Mouse (Mus musculus) heart, postnatal 0 days (tissue): ENCODE measurements around the gene 1110059E24Rik. TPM values are rescaled to one million over a fixed set of nuclear protein-coding genes. Genes with fewer than 3 reads are reported as not detected.
A peak's percentile ranks its signal among the peaks of the same experiment; 100 is the strongest.

ENCODE experiments used
- ATAC-seq: fragments of 200-750 bp; cut with Nextera tagmentation; 2 replicates; pipeline ENCODE4 v1.8.0; 2017; ENCODE audit warnings: low read depth, moderate number of reproducible peaks, moderate library complexity; ENCODE audit not compliant: insufficient read depth
- DNase-seq: peaks from one replicate; pipeline ENCODE4 v3.0.0-alpha.2; 2016; ENCODE audit warnings: low spot score
- H3K27ac ChIP-seq: fragments of 300-500 bp; sonication (generic); 2 replicates; pipeline ENCODE4 v1.5.1; 2014; ENCODE audit warnings: low read depth, mild to moderate bottlenecking
- H3K27me3 ChIP-seq: fragments of 300-500 bp; sonication (generic); 2 replicates; pipeline ENCODE4 v1.6.1; 2014; ENCODE audit warnings: low read length, mixed read lengths; ENCODE audit not compliant: control insufficient read depth, insufficient read depth
- H3K36me3 ChIP-seq: fragments of 300-500 bp; sonication (generic); replicated peaks from 2 replicates; pipeline ENCODE4 v1.6.1; 2014; ENCODE audit warnings: low read length, mixed read lengths; ENCODE audit not compliant: control insufficient read depth, insufficient read depth
- H3K4me1 ChIP-seq: fragments of 300-500 bp; sonication (generic); 2 replicates; pipeline ENCODE4 v1.6.1; 2014; ENCODE audit warnings: antibody characterized with exemption; ENCODE audit not compliant: control insufficient read depth, insufficient read depth
- H3K4me2 ChIP-seq: fragments of 300-500 bp; sonication (generic); 2 replicates; pipeline ENCODE4 v1.6.1; 2014; ENCODE audit warnings: low read depth, mild to moderate bottlenecking, low read length, moderate library complexity
- H3K4me3 ChIP-seq: fragments of 300-500 bp; sonication (generic); 2 replicates; pipeline ENCODE4 v1.5.1; 2014; ENCODE audit warnings: low read depth, low read length
- H3K9ac ChIP-seq: fragments of 300-500 bp; sonication (generic); replicated peaks from 2 replicates; pipeline ENCODE4 v1.6.1; 2014; ENCODE audit warnings: low read depth, low read length, mixed read lengths
- H3K9me3 ChIP-seq: fragments of 300-500 bp; sonication (generic); replicated peaks from 2 replicates; pipeline ENCODE4 v1.6.1; 2016; ENCODE audit warnings: low read length; ENCODE audit not compliant: control insufficient read depth
- CTCF ChIP-seq: IDR thresholded peaks from 2 replicates; pipeline ENCODE4 v1.5.1; 2016; ENCODE audit warnings: antibody characterized with exemption, control low read depth, low read depth
- EP300 ChIP-seq: IDR thresholded peaks from 2 replicates; pipeline ENCODE4 v1.6.1; 2016; ENCODE audit warnings: antibody characterized with exemption, low read depth
- whole genome bisulfite sequencing: fragments of 180-500 bp; shearing (Covaris S2); extraction: QIAGEN DNeasy Blood & Tissue Kit; methylation state at CpG from one replicate; pipeline ENCODE4 v1.1.7; 2014; 5-methylcytosine and 5-hydroxymethylcytosine counted together
- polyA plus RNA-seq: library from polyadenylated mRNA; unstranded; fragments of >200 nt; fragmentation: Nextera tagmentation; extraction: Ambion mirVana; gene quantifications from 2 replicates; pipeline ENCODE4 v1.2.1, GENCODE M21; 2015
- total RNA-seq: library from RNA; depleted of rRNA; stranded (reverse); fragments of >200 nt; gene quantifications from 2 replicates; pipeline ENCODE4 v1.2.3, GENCODE M21; 2014; ENCODE audit warnings: low replicate concordance

The 1110059E24Rik gene
- total and polyA plus RNA-seq, 2 experiments from 2014 or later: 29.0 to 33.3 TPM

DNA sequence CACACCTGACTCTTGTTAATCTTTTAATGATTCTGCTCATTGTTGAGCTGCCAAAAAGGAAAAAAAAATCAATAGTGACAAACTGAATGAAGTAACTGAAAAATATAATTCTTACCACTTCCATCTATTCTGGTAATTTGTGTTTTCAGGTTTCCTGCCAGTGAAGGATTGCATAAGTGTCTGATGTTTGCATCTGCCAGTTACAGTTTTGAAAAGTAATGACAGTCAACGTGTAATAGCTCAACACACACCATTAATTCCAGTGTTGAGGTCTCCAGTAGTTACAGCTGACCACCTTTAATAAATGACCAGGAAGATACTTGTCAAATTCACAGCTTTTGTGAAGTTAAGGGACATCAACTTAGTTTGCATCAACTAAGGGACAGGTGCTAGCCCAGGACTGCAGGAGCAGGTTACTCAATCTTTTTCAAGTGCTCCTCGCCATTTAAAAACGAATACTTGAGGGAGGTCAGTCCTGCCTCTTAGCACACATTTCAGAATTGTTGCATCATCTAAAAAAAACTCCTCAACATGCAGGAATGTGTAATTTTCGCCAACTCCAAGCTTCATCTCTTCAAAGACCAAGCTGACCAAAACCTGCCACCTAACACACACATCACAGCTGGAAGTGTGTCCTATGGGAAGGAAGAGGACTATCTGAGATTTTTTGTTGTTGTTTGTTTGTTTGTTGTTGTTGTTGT, 11.1 kb upstream of the 1110059E24Rik start:
- no peaks in the 10 kb centered on the region; the same call in 1 of the 2 replicates for H3K36me3 ChIP-seq
- ATAC-seq (no peak), DNase-seq (no peak)
- H3K4me2 ChIP-seq: no peak overlapping the region
- TF ChIP-seq EP300 (no peak), CTCF (no peak)
- no peak overlapping the region for H3K9ac ChIP-seq
- no peak overlapping the region for H3K27ac ChIP-seq
- WGBS: 74% methylated on average over 4 of the region's 4 CpGs
- no peaks in the 10 kb centered on the region for H3K27me3 ChIP-seq
- no peaks in the 10 kb centered on the region for H3K4me1 ChIP-seq
- no peaks in the 10 kb centered on the region for H3K9me3 ChIP-seq
- H3K4me3 ChIP-seq: no peak overlapping the region

DNA sequence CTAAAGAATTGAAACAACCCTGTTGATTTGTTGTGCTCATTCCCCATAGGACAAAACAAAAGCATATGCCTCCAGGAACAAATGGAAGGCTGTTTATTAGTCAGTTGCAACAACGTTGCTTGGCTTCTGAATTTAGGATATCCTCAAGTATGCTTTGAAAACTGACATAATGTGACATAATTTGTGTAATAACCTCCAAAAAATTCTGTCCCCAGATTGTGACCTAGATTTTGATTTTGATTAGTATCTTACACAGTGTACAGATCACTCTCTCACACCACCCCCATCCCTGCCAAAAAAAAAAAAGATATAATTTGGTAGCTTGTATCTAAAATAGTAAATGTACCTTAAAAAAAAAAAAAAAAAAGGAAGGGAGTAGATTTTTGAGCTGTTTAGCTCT, 8.0 kb upstream of the 1110059E24Rik start:
- ATAC-seq (no peak), DNase-seq (no peak)
- Histone ChIP-seq H3K9me3 (no peaks in the 10 kb centered on the region), H3K9ac (no peak overlapping the region), H3K36me3 (no peaks in the 10 kb centered on the region; the same call in 1 of the 2 replicates), H3K4me3 (no peak overlapping the region), H3K4me2 (no peak overlapping the region), H3K27me3 (no peaks in the 10 kb centered on the region), H3K27ac (no peak overlapping the region), H3K4me1 (no peaks in the 10 kb centered on the region)
- 81% methylated on average over 1 of the region's 1 CpGs for WGBS
- TF ChIP-seq CTCF (no peak), EP300 (no peak)

DNA sequence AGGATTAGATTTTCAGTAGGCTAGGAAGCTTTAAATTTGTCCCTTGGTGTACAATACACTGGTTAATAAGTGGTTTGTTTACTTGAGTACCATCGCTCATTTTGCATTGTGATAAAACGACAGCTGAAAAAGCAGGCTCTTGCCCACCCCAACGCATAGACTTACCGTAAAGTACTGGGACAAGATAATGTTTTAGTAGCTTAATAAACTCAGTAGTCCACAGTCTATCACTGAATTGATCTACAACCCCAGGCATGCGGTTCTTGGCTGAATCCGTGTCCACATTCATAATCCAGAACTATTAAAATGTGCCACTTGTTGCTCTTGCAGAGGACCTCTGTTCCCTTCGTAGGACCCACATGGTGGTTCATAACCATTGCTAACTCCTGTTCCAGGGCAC, 2.0 kb upstream of the 1110059E24Rik start:
- peak overlapping the region; percentile 70 for H3K4me2 ChIP-seq
- no peaks in the 10 kb centered on the region for H3K36me3 ChIP-seq
- H3K9me3 ChIP-seq: no peaks in the 10 kb centered on the region
- ATAC-seq (no peak), DNase-seq (no peak)
- TF ChIP-seq CTCF (no peak), EP300 (no peak)
- no peak overlapping the region for H3K27ac ChIP-seq
- H3K4me3 ChIP-seq: peak overlapping the region; percentile 98
- H3K4me1 ChIP-seq: peaks cover 22% of the 10 kb centered on the region
- no peaks in the 10 kb centered on the region for H3K27me3 ChIP-seq
- peak overlapping the region; percentile 97 for H3K9ac ChIP-seq
- 46% methylated on average over 7 of the region's 7 CpGs for WGBS

DNA sequence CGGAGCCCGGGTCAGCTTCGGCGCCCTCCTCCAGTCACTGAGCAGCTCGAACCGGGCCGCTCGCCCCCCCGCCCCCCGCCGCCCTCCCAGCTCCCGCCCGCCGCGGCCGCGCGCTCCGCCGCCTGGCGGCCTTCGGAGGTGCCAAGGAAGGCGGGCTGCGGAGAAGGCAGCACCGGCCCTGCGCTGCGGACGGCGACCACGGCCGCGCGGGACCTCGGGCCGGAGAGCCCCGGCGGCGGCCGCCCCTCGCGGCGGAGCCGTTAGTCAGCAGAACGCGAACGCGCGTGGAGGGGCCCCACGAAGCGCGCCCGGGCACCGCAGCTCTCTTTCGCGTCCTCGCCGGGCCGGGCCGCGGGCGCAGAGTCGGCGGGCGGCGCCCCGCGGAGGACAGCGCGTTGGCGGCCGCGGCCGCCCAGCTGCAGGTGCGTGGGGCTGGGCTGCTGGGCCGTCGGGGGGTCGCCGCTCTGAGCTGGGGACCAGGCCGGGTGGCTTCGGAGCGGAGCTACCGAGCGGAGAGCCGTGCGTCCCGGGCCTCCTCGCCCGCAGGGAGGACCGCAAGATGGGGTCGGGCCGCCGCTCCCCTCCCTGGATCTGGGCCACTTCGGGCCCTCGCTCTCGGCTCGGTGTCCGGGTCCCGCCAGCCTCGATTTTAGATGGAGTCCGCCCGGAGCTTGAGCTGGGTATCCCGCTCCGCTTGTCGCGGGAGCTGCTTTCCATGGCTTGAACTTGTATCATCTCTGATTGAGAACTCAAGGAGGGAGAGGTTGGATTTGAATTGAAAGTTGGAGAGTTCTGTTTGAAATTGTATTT, 601 bp upstream of the 1110059E24Rik start, which contains the start of gene Abhd17b:
Abhd17b (plus strand) TSS at position 14 of the 810 bp plus-strand sequence.
- ATAC-seq: peak; percentile 37
- Histone ChIP-seq H3K4me1 (peaks cover 22% of the 10 kb centered on the region), H3K27ac (peak within 1 kb of the TSS; percentile 99), H3K9me3 (no peaks in the 10 kb centered on the region), H3K27me3 (no peaks in the 10 kb centered on the region), H3K4me3 (peak within 1 kb of the TSS; percentile 98), H3K4me2 (peak within 1 kb of the TSS; percentile 82), H3K9ac (peak within 1 kb of the TSS; percentile 97), H3K36me3 (no peaks in the 10 kb centered on the region)
- DNase-seq: peak; percentile 55
- WGBS: under 1% methylated on average over 86 of the region's 105 CpGs
- TF ChIP-seq CTCF: peak; percentile 28; the same call in 1 of the 2 replicates
- no peak for TF ChIP-seq EP300

DNA sequence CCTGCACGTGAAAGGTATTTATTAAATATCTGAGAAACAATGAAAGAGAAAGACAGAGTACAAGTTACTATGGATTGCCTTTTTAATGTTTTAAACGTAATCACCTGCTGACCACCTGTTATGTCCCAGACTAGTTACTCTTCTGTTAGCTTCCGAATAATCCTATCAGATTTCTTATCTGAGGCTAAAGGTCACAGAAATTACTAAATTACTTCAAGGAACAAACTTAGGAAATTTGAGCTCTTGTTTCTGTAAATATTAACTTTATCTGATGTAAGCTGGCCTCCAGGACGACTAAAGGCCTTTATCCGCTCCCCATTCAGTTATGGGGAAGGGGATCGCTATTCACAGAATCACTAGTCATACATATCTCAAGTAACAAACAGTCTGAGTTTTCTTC, 1.1 kb downstream of the 1110059E24Rik start:
- Histone ChIP-seq H3K36me3 (no peaks in the 10 kb centered on the region), H3K4me2 (peak overlapping the region; percentile 82), H3K9ac (peak overlapping the region; percentile 97), H3K4me1 (peaks cover 22% of the 10 kb centered on the region), H3K27me3 (no peaks in the 10 kb centered on the region), H3K4me3 (peak overlapping the region; percentile 98), H3K27ac (peak overlapping the region; percentile 99), H3K9me3 (no peaks in the 10 kb centered on the region)
- 40% methylated on average over 6 of the region's 6 CpGs for WGBS
- no peak for TF ChIP-seq CTCF
- no peak for TF ChIP-seq EP300
- ATAC-seq: no peak
- DNase-seq: no peak
